Mouse (Mus musculus) liver, adult 2 months (tissue): ENCODE data around the gene Grin1. TPM values are rescaled to one million over a fixed set of nuclear protein-coding genes. Genes with fewer than 3 reads are reported as not detected.

Source experiments
- DNase-seq: peaks from one replicate; pipeline ENCODE4 v3.0.0-alpha.2; 2011; ENCODE audit warnings: low read depth, low spot score; ENCODE audit errors: extremely low read depth
- H3K27ac ChIP-seq: fragments of 200-500 bp; replicated peaks from 2 replicates; pipeline ENCODE4 v1.5.1; 2012; ENCODE audit warnings: low read depth, mild to moderate bottlenecking, control low read depth, inconsistent platforms, low read length; ENCODE audit not compliant: insufficient read depth
- H3K27me3 ChIP-seq: fragments of 200-500 bp; 2 replicates; pipeline ENCODE4 v1.6.1; 2012; ENCODE audit warnings: mild to moderate bottlenecking, moderate library complexity, low read length, inconsistent platforms; ENCODE audit not compliant: control insufficient read depth, insufficient read depth
- H3K36me3 ChIP-seq: fragments of 200-500 bp; 2 replicates; pipeline ENCODE4 v1.6.1; 2012; ENCODE audit warnings: low read length, inconsistent platforms; ENCODE audit not compliant: control insufficient read depth, insufficient read depth
- H3K4me1 ChIP-seq: fragments of 200-500 bp; 2 replicates; pipeline ENCODE4 v1.6.1; 2011; ENCODE audit warnings: low read length; ENCODE audit not compliant: control insufficient read depth, insufficient read depth
- H3K4me3 ChIP-seq: fragments of 200-500 bp; 2 replicates; pipeline ENCODE4 v1.5.1; 2011; ENCODE audit warnings: low read depth, mild to moderate bottlenecking, control low read depth, low read length, moderate library complexity; ENCODE audit not compliant: insufficient read depth
- H3K79me2 ChIP-seq: fragments of 200-500 bp; 2 replicates; pipeline ENCODE4 v1.6.1; 2012; ENCODE audit warnings: inconsistent platforms, mild to moderate bottlenecking, low read length, moderate library complexity; ENCODE audit not compliant: control insufficient read depth, insufficient read depth
- H3K9ac ChIP-seq: fragments of 200-500 bp; 2 replicates; pipeline ENCODE4 v1.6.1; 2012; ENCODE audit warnings: low read depth, mild to moderate bottlenecking, control low read depth, inconsistent platforms, low read length
- CTCF ChIP-seq: fragments of 200-500 bp; IDR thresholded peaks from 2 replicates; pipeline ENCODE4 v1.5.1; 2011; ENCODE audit warnings: low read depth, low read length, control low read depth
- POLR2A ChIP-seq: fragments of 200-500 bp; IDR thresholded peaks from 2 replicates; pipeline ENCODE4 v1.6.1; 2011; ENCODE audit warnings: low read length, control low read depth; ENCODE audit not compliant: insufficient read depth; ENCODE audit errors: extremely low read depth
- WGBS: fragments of 180-500 bp; shearing (Covaris S2); methylation state at CpG from one replicate; pipeline ENCODE4 v1.1.7; 2018; 5-methylcytosine and 5-hydroxymethylcytosine counted together
- polyA plus RNA-seq: library from polyadenylated mRNA; depleted of rRNA; stranded (reverse); fragments of >200 nt; gene quantifications from 2 replicates; pipeline ENCODE4 v1.2.3, GENCODE M21; 2012
- total RNA-seq: library from RNA; depleted of rRNA; stranded (reverse); fragments of >200 nt; gene quantifications from 2 replicates; pipeline ENCODE4 v1.2.3, GENCODE M21; 2014

The Grin1 gene
- total and polyA plus RNA-seq, 2 experiments = not detected

DNA sequence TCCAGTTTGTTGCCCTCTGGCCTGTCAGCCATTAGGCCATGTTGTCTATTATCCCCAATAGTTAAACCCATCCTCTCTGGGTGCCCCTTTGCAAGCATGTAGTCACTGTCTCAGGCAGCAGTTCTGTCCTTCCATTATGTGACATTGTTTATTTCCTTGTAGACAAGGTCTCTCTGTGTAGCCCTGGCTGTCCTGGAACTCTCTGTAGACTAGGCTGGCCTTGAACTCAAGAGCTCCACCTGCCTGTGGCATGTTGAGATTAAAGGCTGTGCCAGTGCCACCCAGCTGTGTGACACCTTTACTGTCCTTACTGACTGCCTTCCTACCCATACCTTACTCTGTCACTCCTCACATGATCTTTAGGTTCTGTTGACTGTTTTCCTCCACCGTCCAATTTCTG, 66.7 kb downstream of the Grin1 start:
- WGBS = 79% methylated on average over 1 of the region's 1 CpGs
- DNase-seq = peak; percentile 19
- Histone ChIP-seq H3K79me2 (peaks cover 2% of the 10 kb centered on the region; the same call in 1 of the 2 replicates), H3K9ac (no peak overlapping the region), H3K27ac (no peak overlapping the region), H3K4me1 (peaks cover 9% of the 10 kb centered on the region), H3K27me3 (no peaks in the 10 kb centered on the region), H3K36me3 (peaks cover 5% of the 10 kb centered on the region), H3K4me3 (no peak overlapping the region)
- TF ChIP-seq CTCF (peak; percentile 36; the same call in 1 of the 2 replicates), POLR2A (no peak)

DNA sequence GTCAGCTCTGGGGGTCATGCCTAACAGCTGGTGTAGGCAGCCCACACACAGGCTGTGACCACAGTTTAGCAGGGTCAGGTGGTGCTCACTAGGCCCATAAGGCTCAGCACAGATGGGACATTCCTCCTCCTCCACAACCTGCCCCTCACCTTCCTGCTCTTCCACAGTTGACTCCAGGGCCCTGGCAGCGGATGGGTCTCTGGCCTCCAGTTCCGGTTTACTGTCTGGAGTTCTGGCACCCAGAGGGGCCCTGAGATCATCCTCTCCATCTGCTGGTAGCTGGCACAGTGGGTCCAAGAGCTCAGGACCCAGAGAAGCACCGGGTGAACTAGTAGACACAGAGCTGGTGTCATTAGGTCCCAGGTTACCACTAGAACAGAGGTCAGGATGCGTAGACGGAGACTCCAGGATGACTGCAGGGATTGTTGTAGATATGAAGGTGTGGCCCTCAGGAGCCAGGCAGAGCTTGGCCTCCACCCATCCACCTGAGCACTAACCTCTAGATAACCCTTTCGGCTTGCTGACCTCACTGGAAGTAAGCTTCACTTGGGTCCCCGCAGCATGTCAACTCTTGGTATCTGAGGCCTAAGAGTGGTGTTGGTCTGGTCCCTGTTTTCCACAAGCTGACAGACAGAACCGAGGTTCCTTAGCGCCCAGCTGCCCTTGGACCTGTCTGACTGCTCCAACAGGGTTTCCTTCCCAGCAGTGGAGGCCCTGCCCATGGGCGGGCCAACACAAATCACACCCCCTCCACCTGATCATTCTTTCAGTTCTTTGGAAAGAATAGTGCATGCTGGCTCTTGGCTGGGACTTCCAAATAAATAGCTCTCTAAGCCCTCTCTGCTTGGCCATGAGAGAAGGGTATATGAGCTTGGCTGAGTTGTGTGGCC, 72.6 kb downstream of the Grin1 start, which contains the start of gene AL732309.1:
AL732309.1 (minus strand) TSS at position 681 of the 890 bp plus-strand sequence.
- Histone ChIP-seq H3K4me3 (no peak within 1 kb of the TSS), H3K9ac (no peak within 1 kb of the TSS), H3K27me3 (0 out of 2 replicates have a peak, but pooled peaks cover 5% of the 10 kb centered on the region), H3K4me1 (no peaks in the 10 kb centered on the region), H3K27ac (no peak within 1 kb of the TSS), H3K36me3 (peaks cover 3% of the 10 kb centered on the region), H3K79me2 (no peaks in the 10 kb centered on the region; the same call in 1 of the 2 replicates)
- 85% methylated on average over 10 of the region's 10 CpGs for WGBS
- no peak for DNase-seq
- TF ChIP-seq CTCF (no peak), POLR2A (no peak)

DNA sequence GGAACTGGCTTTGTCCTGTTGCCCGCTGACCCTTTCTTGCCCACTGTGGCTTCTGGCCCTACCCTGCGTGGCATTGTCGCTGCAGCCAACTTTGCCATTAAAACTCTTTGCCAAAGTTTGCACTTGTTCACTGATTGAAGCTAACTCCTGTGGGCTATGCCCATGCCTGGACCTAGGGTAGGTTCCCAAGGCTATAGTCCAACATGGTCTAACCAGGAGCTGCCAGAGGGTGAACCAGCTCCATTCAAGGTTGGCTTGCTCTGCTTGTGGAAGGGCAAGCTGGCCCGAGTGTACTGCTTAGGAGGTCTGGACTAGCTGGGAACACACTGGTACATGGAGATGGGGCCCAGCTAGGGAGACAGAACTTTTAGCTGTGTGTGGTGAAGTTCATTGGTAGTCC, 74.8 kb downstream of the Grin1 start:
- Histone ChIP-seq H3K79me2 (no peaks in the 10 kb centered on the region; the same call in 1 of the 2 replicates), H3K27me3 (0 out of 2 replicates have a peak, but pooled peaks cover 7% of the 10 kb centered on the region), H3K36me3 (no peaks in the 10 kb centered on the region), H3K9ac (no peak overlapping the region), H3K27ac (no peak overlapping the region), H3K4me1 (peaks cover 4% of the 10 kb centered on the region; the same call in 1 of the 2 replicates), H3K4me3 (no peak overlapping the region)
- WGBS = 87% methylated on average over 4 of the region's 4 CpGs
- TF ChIP-seq POLR2A (no peak), CTCF (no peak)
- DNase-seq = no peak

DNA sequence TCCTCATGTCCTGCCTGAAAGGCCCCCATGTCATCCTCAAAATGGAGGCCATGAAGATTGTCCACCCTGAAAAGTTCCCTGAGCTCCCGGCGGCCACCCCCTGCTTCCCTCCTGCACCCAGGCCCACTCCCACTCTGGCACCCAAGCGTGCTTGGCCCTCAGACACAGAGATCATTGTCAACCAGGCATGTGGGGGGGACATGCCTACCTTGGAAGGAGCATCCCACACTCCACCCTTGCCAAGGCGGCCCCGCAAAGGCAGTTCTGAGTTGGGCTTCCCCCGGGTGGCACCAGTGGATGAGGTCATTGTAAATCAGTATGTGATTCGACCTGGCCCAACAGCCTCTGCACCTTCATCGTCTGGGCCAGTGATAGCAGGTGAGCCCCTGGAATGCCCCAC, 75.6 kb downstream of the Grin1 start:
- WGBS = 85% methylated on average over 8 of the region's 8 CpGs
- Histone ChIP-seq H3K79me2 (no peaks in the 10 kb centered on the region; the same call in 1 of the 2 replicates), H3K36me3 (no peaks in the 10 kb centered on the region), H3K27me3 (0 out of 2 replicates have a peak, but pooled peaks cover 7% of the 10 kb centered on the region), H3K4me3 (no peak overlapping the region), H3K9ac (no peak overlapping the region), H3K4me1 (peaks cover 4% of the 10 kb centered on the region; the same call in 1 of the 2 replicates), H3K27ac (no peak overlapping the region)
- TF ChIP-seq CTCF (no peak), POLR2A (no peak)
- DNase-seq = no peak

GRCm38 (mm10) chr2:25242101-25242506, 76.9 kb downstream of the Grin1 start, which contains the start of the genes Rnf208 and Cysrt1:
Rnf208 (plus strand) TSS chr2:25242255.
Cysrt1 (minus strand) TSS chr2:25242452.
- TF ChIP-seq CTCF = no peak
- no peak for TF ChIP-seq POLR2A
- Histone ChIP-seq H3K79me2 (no peaks in the 10 kb centered on the region; the same call in 1 of the 2 replicates), H3K9ac (peak within 1 kb of the TSS; percentile 33; the same call in 1 of the 2 replicates), H3K27me3 (0 out of 2 replicates have a peak, but pooled peaks cover 7% of the 10 kb centered on the region), H3K27ac (no peak within 1 kb of the TSS), H3K4me1 (peaks cover 4% of the 10 kb centered on the region; the same call in 1 of the 2 replicates), H3K4me3 (peak within 1 kb of the TSS; percentile 24; the same call in 1 of the 2 replicates), H3K36me3 (no peaks in the 10 kb centered on the region)
- no peak for DNase-seq
- 2% methylated on average over 59 of the region's 59 CpGs for WGBS
